ENCODE assay signal across 10 mouse cellular contexts in genomic region chr17:29188989-29189388, GRCm38 (mm10). TPM values are rescaled to one million over a fixed set of nuclear protein-coding genes. Genes with fewer than 3 reads are reported as not detected.
A peak's percentile ranks its signal among the peaks of the same experiment; 100 is the strongest.
DNase-seq lines count a peak whose midpoint lies in the region; ATAC-seq and TF ChIP-seq lines count a peak whose summit lies in the region.
"Had no signal": no experiment of that assay in that cellular context is flagged by ENCODE, and none has a peak within 500 bp of the region (broad histone marks: within the 10 kb centered on the region; RNA-seq: fewer than 3 reads in every experiment).

No protein-coding gene starts in this region.

- H3K4me3 ChIP-seq in midbrain, embryonic 10.5 days, result peak overlapping the region; percentile 33
- no peak overlapping the region for H3K4me3 ChIP-seq in midbrain, postnatal 0 days (ENCODE audit: low read depth, low read length)
- no peak overlapping the region for H3K4me3 ChIP-seq in forebrain, embryonic 13.5 days
- H3K4me3 ChIP-seq in liver, embryonic 15.5 days (replicated peaks), result no peak overlapping the region

- H3K27me3 ChIP-seq in midbrain, embryonic 10.5 days (ENCODE audit: low read depth, poor library complexity, severe bottlenecking), result peaks cover 26% of the 10 kb centered on the region
- no peaks in the 10 kb centered on the region for H3K27me3 ChIP-seq in midbrain, postnatal 0 days (ENCODE audit: insufficient read depth, low read length)
- H3K27me3 ChIP-seq in forebrain, embryonic 13.5 days, result peaks cover 18% of the 10 kb centered on the region
- peaks cover 31% of the 10 kb centered on the region for H3K27me3 ChIP-seq in liver, embryonic 15.5 days

- DNase-seq in midbrain, embryonic 10.5 days (ENCODE audit: low spot score), result peak; percentile 73
- no peak for DNase-seq in midbrain, postnatal 0 days (ENCODE audit: low spot score)
- DNase-seq in thymus, postnatal 14 days, result no peak
- no peak for DNase-seq in ovary, postnatal 36 days (ENCODE audit: low spot score)
- DNase-seq: adrenal gland, postnatal 14 days; left cerebral cortex, postnatal 4 days; right cerebral cortex, adult 18-20 months had no signal

- peak overlapping the region; percentile 58 for H3K27ac ChIP-seq in midbrain, embryonic 10.5 days (replicated peaks)
- no peak overlapping the region for H3K27ac ChIP-seq in midbrain, postnatal 0 days (ENCODE audit: low read depth, low read length)
- H3K27ac ChIP-seq in forebrain, embryonic 13.5 days, result no peak overlapping the region
- no peak overlapping the region for H3K27ac ChIP-seq in liver, embryonic 15.5 days (replicated peaks)

- no peak overlapping the region for H3K9ac ChIP-seq in midbrain, postnatal 0 days (replicated peaks; ENCODE audit: low read length, poor library complexity, severe bottlenecking)
- H3K9ac ChIP-seq in forebrain, embryonic 13.5 days, result no peak overlapping the region
- no peak overlapping the region for H3K9ac ChIP-seq in liver, embryonic 15.5 days

- H3K36me3 ChIP-seq in midbrain, embryonic 10.5 days, result no peaks in the 10 kb centered on the region
- H3K36me3 ChIP-seq in midbrain, postnatal 0 days (ENCODE audit: insufficient read depth, low read length), result no peaks in the 10 kb centered on the region
- H3K36me3 ChIP-seq in forebrain, embryonic 13.5 days (ENCODE audit: poor library complexity, severe bottlenecking), result no peaks in the 10 kb centered on the region
- H3K36me3 ChIP-seq in liver, embryonic 15.5 days (replicated peaks), result no peaks in the 10 kb centered on the region

- H3K4me2 ChIP-seq in midbrain, postnatal 0 days (ENCODE audit: low read depth, low read length, poor library complexity, severe bottlenecking), result no peak overlapping the region
- H3K4me2 ChIP-seq in forebrain, embryonic 13.5 days, result peak overlapping the region; percentile 18
- no peak overlapping the region; the same call in 1 of the 2 replicates for H3K4me2 ChIP-seq in liver, embryonic 15.5 days

- WGBS in midbrain, embryonic 10.5 days, result 4% methylated on average over 12 of the region's 12 CpGs
- WGBS in midbrain, postnatal 0 days, result 11% methylated on average over 9 of the region's 12 CpGs
- WGBS in forebrain, embryonic 13.5 days, result 4% methylated on average over 12 of the region's 12 CpGs
- WGBS in liver, embryonic 15.5 days (ENCODE audit: insufficient replicate concordance), result 10% methylated on average over 12 of the region's 12 CpGs

- ATAC-seq in midbrain, postnatal 0 days (ENCODE audit: low FRiP score), result no peak
- ATAC-seq in forebrain, embryonic 13.5 days, result no peak
- ATAC-seq in liver, embryonic 15.5 days (ENCODE audit: insufficient read depth), result peak; percentile 18; the same call in 1 of the 2 replicates
- no peak for ATAC-seq in CD4-positive, CD25-positive, alpha-beta regulatory T cell, adult 4 months

- TF ChIP-seq CTCF in midbrain, postnatal 0 days (IDR thresholded peaks at IDR 0.05), result no peak

- peaks cover 77% of the 10 kb centered on the region for H3K4me1 ChIP-seq in midbrain, embryonic 10.5 days
- no peaks in the 10 kb centered on the region for H3K4me1 ChIP-seq in midbrain, postnatal 0 days (ENCODE audit: insufficient read depth, low read length)
- peaks cover 42% of the 10 kb centered on the region for H3K4me1 ChIP-seq in forebrain, embryonic 13.5 days
- H3K4me1 ChIP-seq in liver, embryonic 15.5 days (replicated peaks), result no peaks in the 10 kb centered on the region; the same call in none of the 2 replicates

- H3K9me3 ChIP-seq in midbrain, embryonic 10.5 days (replicated peaks), result no peaks in the 10 kb centered on the region
- no peaks in the 10 kb centered on the region for H3K9me3 ChIP-seq in midbrain, postnatal 0 days (ENCODE audit: low read length)
- no peaks in the 10 kb centered on the region for H3K9me3 ChIP-seq in forebrain, embryonic 13.5 days (replicated peaks)
- no peaks in the 10 kb centered on the region for H3K9me3 ChIP-seq in liver, embryonic 15.5 days (replicated peaks)

RNA-seq across cellular contexts. Expression of gene Cpne5, which starts 49.0 kb away (rescaled TPM):
- 10.7 and 14.8 TPM in 2 replicates for polyA plus RNA-seq in midbrain, embryonic 10.5 days (2016; fragmentation: Nextera tagmentation; extraction: Ambion mirVana)
- 85.1 and 86.5 TPM in 2 replicates for total RNA-seq in midbrain, postnatal 0 days (2014; rRNA removed)
- polyA plus RNA-seq in midbrain, postnatal 0 days (2015; fragmentation: Nextera tagmentation; extraction: Ambion mirVana), result 88.9 and 90.2 TPM in 2 replicates
- polyA plus RNA-seq in forebrain, embryonic 13.5 days (2015; fragmentation: Nextera tagmentation; extraction: Ambion mirVana), result 13.0 and 18.3 TPM in 2 replicates
- 0.05 and 0.12 TPM in 2 replicates for polyA plus RNA-seq in liver, embryonic 15.5 days (2015; fragmentation: Nextera tagmentation; extraction: Ambion mirVana)
- polyA plus RNA-seq in CD4-positive, CD25-positive, alpha-beta regulatory T cell, adult 4 months (2017; shearing (Covaris generic)), result 1 to 10 TPM; 2.2 to 2.3 TPM
